Mouse (Mus musculus) kidney, embryonic 15.5 days (tissue): ENCODE measurements around the gene Trappc11. TPM values are rescaled to one million over a fixed set of nuclear protein-coding genes. Genes with fewer than 3 reads are reported as not detected.
"Not testable (repeated sequence)": the region's sequence is repeated elsewhere in the genome, so short reads cannot be mapped to it uniquely, and the experiment has no call there.

Experiments used
- ATAC-seq: fragments of 200-750 bp; cut with Nextera tagmentation; replicated peaks from 2 replicates; pipeline ENCODE4 v1.8.0; 2017; ENCODE audit warnings: moderate TSS enrichment; ENCODE audit not compliant: low FRiP score
- H3K27ac ChIP-seq: fragments of 300-500 bp; sonication (generic); 2 replicates; pipeline ENCODE4 v1.5.1; 2015; ENCODE audit warnings: mild to moderate bottlenecking, inconsistent platforms
- H3K27me3 ChIP-seq: fragments of 300-500 bp; sonication (generic); 2 replicates; pipeline ENCODE4 v1.6.1; 2015; ENCODE audit warnings: inconsistent platforms
- H3K36me3 ChIP-seq: fragments of 300-500 bp; sonication (generic); 2 replicates; pipeline ENCODE4 v1.6.1; 2015; ENCODE audit warnings: inconsistent platforms
- H3K4me1 ChIP-seq: fragments of 300-500 bp; sonication (generic); 2 replicates; pipeline ENCODE4 v1.6.1; 2015; ENCODE audit warnings: inconsistent platforms
- H3K4me2 ChIP-seq: fragments of 300-500 bp; sonication (generic); 2 replicates; pipeline ENCODE4 v1.6.1; 2015; ENCODE audit warnings: moderate library complexity, mild to moderate bottlenecking, inconsistent platforms
- H3K4me3 ChIP-seq: fragments of 300-500 bp; sonication (generic); replicated peaks from 2 replicates; pipeline ENCODE4 v1.5.1; 2015; ENCODE audit warnings: mild to moderate bottlenecking, inconsistent platforms
- H3K9ac ChIP-seq: fragments of 300-500 bp; sonication (generic); 2 replicates; pipeline ENCODE4 v1.6.1; 2015; ENCODE audit warnings: mild to moderate bottlenecking, inconsistent platforms
- H3K9me3 ChIP-seq: fragments of 300-500 bp; sonication (generic); replicated peaks from 2 replicates; pipeline ENCODE4 v1.6.1; 2016; ENCODE audit warnings: inconsistent platforms
- WGBS: fragments of 180-500 bp; shearing (Covaris S2); methylation state at CpG from one replicate; pipeline ENCODE4 v1.1.7; 2015; ENCODE audit warnings: mixed read lengths; 5-methylcytosine and 5-hydroxymethylcytosine counted together
- polyA plus RNA-seq: library from polyadenylated mRNA; unstranded; fragments of >200 nt; fragmentation: Nextera tagmentation; extraction: Ambion mirVana; gene quantifications from 2 replicates; pipeline ENCODE4 v1.2.1, GENCODE M21; 2015

Gene Trappc11
- polyA plus RNA-seq, 1 experiment from 2014 or later: 34.5 TPM

DNA sequence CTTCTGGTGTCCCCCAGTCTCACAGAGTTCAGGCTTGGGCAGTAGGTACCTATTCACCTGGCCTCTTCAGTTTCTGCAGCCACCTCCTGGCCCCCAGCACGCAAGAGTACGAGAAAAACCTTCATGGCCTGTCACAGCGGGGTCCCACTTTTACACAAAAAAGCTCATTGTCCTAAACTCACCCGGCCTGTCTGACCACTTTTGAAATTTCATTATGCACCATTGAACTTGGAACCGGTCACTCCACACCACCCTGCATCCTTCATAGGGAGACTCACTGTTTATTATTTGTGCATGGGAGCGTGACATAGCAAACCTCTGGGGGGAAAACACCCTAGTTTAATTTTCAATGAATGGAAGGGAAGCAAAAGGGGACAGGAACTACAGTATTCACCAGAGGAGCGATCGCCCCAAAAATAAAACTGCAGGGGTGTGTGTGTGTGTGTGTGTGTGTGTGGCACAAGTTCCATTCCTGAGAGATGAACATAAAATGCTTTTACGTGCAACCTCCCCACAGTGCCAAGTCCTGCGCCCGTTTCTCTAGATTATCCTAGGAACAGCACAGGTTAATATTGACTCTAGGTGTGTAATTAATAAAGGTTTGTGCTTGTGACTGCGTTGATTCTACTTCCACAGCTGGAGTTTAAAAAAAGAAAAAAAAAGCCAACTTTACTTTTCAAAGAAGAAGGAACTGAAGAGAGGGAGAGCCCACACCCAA is 50.8 kb downstream of the Trappc11 start:
- peak overlapping the region; percentile 88 for H3K27ac ChIP-seq
- H3K4me1 ChIP-seq: 0 out of 2 replicates have a peak, but pooled peaks cover 14% of the 10 kb centered on the region
- 62% methylated on average over 12 of the region's 12 CpGs for WGBS
- peaks cover 5% of the 10 kb centered on the region for H3K36me3 ChIP-seq
- H3K9ac ChIP-seq: no peak overlapping the region
- no peaks in the 10 kb centered on the region for H3K27me3 ChIP-seq
- H3K4me2 ChIP-seq: peak overlapping the region; percentile 39
- H3K9me3 ChIP-seq: no peaks in the 10 kb centered on the region; the same call in 1 of the 2 replicates
- peak; percentile 92 for ATAC-seq
- H3K4me3 ChIP-seq: no peak overlapping the region

DNA sequence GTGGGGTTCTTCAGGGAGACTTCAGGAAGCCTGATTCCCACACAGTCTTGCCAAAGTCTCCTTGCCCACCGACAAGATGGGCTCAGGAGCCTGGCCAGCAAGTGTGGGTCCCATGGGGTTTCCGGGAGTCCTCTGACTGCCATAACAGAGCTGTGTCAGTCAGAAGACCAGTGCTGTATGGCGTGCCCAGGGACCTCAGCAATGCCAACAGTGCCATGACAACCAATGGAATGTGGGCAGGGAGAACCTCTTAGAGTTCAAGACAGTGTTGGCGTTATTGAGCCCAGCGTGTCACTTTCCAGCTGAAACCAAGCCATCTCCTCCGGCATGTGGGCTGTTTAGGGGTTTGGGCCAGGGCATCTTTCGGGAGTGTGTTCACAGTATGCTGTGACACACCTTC is 53.2 kb downstream of the Trappc11 start:
- Histone ChIP-seq H3K9me3 (no peaks in the 10 kb centered on the region), H3K27ac (no peak overlapping the region), H3K4me2 (no peak overlapping the region), H3K36me3 (no peaks in the 10 kb centered on the region), H3K4me1 (0 out of 2 replicates have a peak, but pooled peaks cover 14% of the 10 kb centered on the region), H3K4me3 (no peak overlapping the region), H3K27me3 (no peaks in the 10 kb centered on the region), H3K9ac (no peak overlapping the region)
- WGBS: 95% methylated on average over 7 of the region's 7 CpGs
- ATAC-seq: no peak

DNA sequence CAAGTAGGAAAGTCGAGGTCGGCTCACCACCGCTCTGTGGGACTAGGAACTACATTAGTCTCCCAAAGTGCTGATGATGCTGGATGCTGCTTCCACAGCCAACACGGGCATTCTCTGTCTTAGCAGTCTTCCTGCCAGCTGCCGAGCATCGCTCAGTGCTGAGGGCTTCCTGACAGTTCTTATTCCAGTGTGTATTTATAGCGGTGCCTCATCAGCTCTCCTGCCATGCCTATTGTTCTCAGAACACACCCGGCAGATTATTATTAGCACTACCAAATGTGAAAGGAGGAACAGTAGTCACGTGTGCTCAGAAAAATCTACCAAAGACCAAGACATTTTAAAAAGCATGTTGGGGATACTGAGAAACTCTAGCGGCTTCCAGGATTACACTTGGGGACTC is 71.6 kb downstream of the Trappc11 start:
- 75% methylated on average over 10 of the region's 10 CpGs for WGBS
- Histone ChIP-seq H3K4me1 (no peaks in the 10 kb centered on the region), H3K9ac (no peak overlapping the region), H3K9me3 (0 out of 2 replicates have a peak, but pooled peaks cover 8% of the 10 kb centered on the region), H3K4me3 (no peak overlapping the region), H3K27ac (peak overlapping the region; percentile 1; the same call in 1 of the 2 replicates), H3K36me3 (no peaks in the 10 kb centered on the region), H3K4me2 (no peak overlapping the region), H3K27me3 (no peaks in the 10 kb centered on the region)
- no peak for ATAC-seq

DNA sequence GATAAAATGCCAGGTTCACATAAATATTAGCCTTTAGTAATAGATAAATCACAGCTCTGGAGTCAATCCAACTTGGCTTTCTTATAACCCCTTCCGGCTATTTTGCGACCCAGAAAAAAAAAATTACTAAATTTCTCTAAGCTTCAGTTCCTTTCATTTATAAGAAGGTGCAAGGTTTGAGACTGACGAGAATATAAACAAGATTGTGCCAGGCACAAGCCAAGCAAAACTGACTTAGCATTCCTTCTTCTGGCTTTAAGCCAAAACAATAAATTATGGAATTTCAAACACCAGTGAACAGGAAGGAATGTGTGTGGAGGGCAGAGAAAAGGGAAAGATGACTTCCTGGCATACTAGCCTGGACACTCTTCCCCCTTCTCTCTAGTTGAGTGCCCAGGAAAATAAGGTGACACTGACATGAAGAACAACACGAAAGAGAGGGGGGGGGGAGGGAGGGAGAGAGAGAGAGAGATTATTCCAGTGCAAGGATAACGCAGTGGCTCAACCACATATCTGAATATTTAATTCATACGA is 74.0 kb downstream of the Trappc11 start:
- no peak overlapping the region for H3K9ac ChIP-seq
- no peaks in the 10 kb centered on the region for H3K4me1 ChIP-seq
- no peak overlapping the region for H3K4me2 ChIP-seq
- WGBS: 51% methylated on average over 6 of the region's 6 CpGs
- no peak for ATAC-seq
- no peak overlapping the region for H3K4me3 ChIP-seq
- 0 out of 2 replicates have a peak overlapping the region, but pooled peaks have one; percentile 13 for H3K27ac ChIP-seq
- H3K36me3 ChIP-seq: no peaks in the 10 kb centered on the region
- no peaks in the 10 kb centered on the region for H3K27me3 ChIP-seq
- H3K9me3 ChIP-seq: 0 out of 2 replicates have a peak, but pooled peaks cover 8% of the 10 kb centered on the region

DNA sequence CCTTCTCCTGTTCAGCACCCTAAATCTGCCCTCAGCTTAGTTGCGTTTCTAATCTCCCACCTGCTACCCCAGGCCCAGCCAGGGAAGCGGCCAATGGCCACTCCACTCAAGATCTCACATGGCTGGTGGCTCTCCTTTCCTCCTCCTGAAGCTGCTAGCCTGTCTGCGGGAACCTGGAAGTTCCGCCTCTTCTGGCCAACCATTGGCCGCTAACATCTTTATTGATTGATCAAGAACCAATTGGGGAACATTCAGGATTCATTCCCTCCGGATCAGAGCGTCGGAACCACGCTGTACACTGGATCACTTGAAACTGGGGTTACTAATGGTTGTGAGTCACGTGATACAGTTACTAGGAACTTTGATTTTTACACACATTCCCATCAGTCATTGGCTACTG is 74.7 kb downstream of the Trappc11 start:
- H3K4me3 ChIP-seq: no peak overlapping the region
- no peak for ATAC-seq
- no peaks in the 10 kb centered on the region for H3K36me3 ChIP-seq
- WGBS: 91% methylated on average over 10 of the region's 10 CpGs
- H3K4me2 ChIP-seq: no peak overlapping the region
- 0 out of 2 replicates have a peak, but pooled peaks cover 8% of the 10 kb centered on the region for H3K9me3 ChIP-seq
- no peaks in the 10 kb centered on the region for H3K27me3 ChIP-seq
- H3K9ac ChIP-seq: no peak overlapping the region
- no peaks in the 10 kb centered on the region for H3K4me1 ChIP-seq
- H3K27ac ChIP-seq: no peak overlapping the region

DNA sequence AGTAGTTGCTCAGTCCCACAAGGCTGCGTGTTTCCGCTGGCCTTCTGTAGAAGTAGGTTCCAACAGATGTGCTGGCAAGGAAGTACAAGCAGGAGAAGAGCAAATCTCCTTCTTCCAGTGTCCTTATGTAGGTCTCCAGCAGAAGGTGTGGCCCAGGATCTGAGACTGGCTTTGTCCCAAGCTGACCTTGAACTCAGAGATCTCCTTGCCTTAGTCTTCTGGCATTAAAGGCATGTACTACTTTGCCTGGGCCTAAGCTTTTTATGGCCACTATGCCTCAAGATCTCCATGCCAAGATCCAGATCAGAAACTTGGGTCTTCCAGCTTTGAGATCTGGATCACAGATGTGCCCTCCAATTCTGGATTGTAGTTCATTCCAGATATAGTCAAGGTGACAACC is 84.1 kb downstream of the Trappc11 start:
- not testable (repeated sequence) for H3K4me1 ChIP-seq, H3K9ac ChIP-seq, H3K4me2 ChIP-seq, H3K27me3 ChIP-seq, H3K27ac ChIP-seq, ATAC-seq, H3K9me3 ChIP-seq, H3K36me3 ChIP-seq, H3K4me3 ChIP-seq
- 98% methylated on average over 2 of the region's 2 CpGs for WGBS

DNA sequence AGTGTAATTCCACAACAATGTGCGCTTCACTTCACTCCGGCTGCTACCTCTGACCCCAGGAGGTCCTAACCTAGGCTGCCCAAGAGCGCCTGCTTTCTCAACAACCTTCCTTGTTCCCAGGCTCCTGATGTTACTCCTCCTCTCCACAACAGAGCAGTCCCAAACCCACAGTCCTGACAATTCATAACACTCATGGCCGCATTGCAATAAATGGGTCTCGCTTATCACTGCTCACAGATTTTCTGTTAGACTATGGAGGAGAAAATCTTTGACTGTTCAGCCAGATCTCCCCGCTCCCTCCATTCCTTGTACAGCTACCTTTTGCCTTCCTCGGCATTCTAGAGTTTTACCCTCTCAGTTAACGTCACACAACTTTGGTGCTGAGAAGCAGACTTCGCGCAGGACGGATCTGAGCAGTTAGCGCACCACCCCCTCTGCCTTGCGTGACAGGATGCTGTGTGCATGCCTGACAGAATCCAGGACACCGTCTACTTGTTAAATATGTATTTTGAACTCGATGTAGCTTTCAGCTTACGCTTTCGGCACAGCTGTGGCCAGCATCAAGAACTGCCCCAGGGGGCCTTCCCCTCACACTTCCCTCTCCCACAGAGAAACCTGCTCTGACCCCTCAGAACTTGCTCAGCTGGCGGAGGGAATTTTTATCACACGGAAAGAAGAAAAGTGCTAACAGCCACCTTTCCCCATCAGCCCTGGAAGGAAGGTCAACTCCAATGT is 86.8 kb downstream of the Trappc11 start, which contains the start of gene Stox2:
Stox2 (minus strand) TSS at position 51 of the 735 bp plus-strand sequence.
- no peak for ATAC-seq
- H3K4me1 ChIP-seq: no peaks in the 10 kb centered on the region
- 83% methylated on average over 19 of the region's 19 CpGs for WGBS

More for the DNA sequence above, 86.8 kb downstream of the Trappc11 start, which contains the start of gene Stox2:
- Histone ChIP-seq H3K4me2 (no peak within 1 kb of the TSS), H3K4me3 (no peak within 1 kb of the TSS), H3K9ac (no peak within 1 kb of the TSS), H3K27ac (no peak within 1 kb of the TSS), H3K9me3 (no peaks in the 10 kb centered on the region), H3K27me3 (no peaks in the 10 kb centered on the region), H3K36me3 (no peaks in the 10 kb centered on the region)

Other genes starting within 250 kb of the Trappc11 start
- 12.3 and 13.8 TPM in 2 replicates for gene Stox2, start 87.1 kb downstream of the Trappc11 start, polyA plus RNA-seq
- gene Rwdd4a, start 194 bp upstream of the Trappc11 start, polyA plus RNA-seq: 38.5 and 38.7 TPM in 2 replicates
- gene Ing2, start 142.1 kb upstream of the Trappc11 start, polyA plus RNA-seq: 10.8 and 13.0 TPM in 2 replicates
- 24.5 and 27.9 TPM in 2 replicates for gene Cdkn2aip, start 180.5 kb upstream of the Trappc11 start, polyA plus RNA-seq